Mouse (Mus musculus) C2C12 (cell line): ENCODE measurements around the gene Bbx.

ENCODE experiments used
- CEBPB ChIP-seq: IDR thresholded peaks from one replicate; pipeline ENCODE4 v1.6.1; 2011; ENCODE audit warnings: low read depth, mild to moderate bottlenecking, control low read depth, moderate library complexity
- CTCF ChIP-seq: IDR thresholded peaks from one replicate; pipeline ENCODE4 v1.5.1; 2011; ENCODE audit not compliant: control insufficient read depth, insufficient read depth, insufficient read length
- FOSL1 ChIP-seq: IDR thresholded peaks from one replicate; pipeline ENCODE4 v1.8.0; 2011; ENCODE audit warnings: mild to moderate bottlenecking, low read length; ENCODE audit not compliant: poor library complexity, insufficient read depth, severe bottlenecking
- MAX ChIP-seq: IDR thresholded peaks from one replicate; pipeline ENCODE4 v1.6.1; 2011; ENCODE audit warnings: mild to moderate bottlenecking, control low read depth
- MYOD1 ChIP-seq: IDR thresholded peaks from one replicate; pipeline ENCODE4 v1.6.1; 2011; ENCODE audit warnings: low read depth; ENCODE audit not compliant: control insufficient read depth, insufficient read length
- MYOG ChIP-seq: IDR thresholded peaks from one replicate; pipeline ENCODE4 v1.6.1; 2011; ENCODE audit not compliant: control insufficient read depth, insufficient read length; ENCODE audit errors: extremely low read depth
- USF1 ChIP-seq: IDR thresholded peaks from one replicate; pipeline ENCODE4 v1.6.1; 2011; ENCODE audit warnings: low read depth, mild to moderate bottlenecking, control low read depth, moderate library complexity

DNA sequence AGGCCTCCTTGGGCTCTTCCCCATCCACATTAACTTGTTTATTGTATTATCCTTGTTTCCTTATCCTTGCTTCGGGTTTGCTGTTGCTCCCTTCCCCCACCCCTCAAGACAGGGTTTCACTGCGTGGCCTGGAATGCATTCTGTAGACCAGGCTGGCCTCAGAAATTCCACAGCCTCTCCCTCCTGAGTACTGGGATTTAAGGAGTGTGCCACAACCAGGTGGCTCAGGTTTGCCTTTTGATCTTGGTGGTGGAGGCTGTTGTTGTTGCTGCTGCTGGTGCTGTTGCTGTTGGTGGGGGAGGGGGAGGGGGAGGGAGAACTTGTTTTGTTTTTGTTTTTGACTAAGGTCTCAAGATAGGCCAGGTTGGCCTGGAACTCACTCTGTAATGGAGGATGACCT, 5.1 kb upstream of the Bbx start:
- TF ChIP-seq CTCF = no peak
- no peak for TF ChIP-seq MYOD1
- no peak for TF ChIP-seq CEBPB
- no peak for TF ChIP-seq MAX
- no peak for TF ChIP-seq FOSL1
- no peak for TF ChIP-seq MYOG
- no peak for TF ChIP-seq USF1
